Mouse (Mus musculus) cerebellum, adult 18-20 months (tissue): Measurements from ENCODE around the gene Afap1l2.
A peak's percentile ranks its signal among the peaks of the same experiment; 100 is the strongest.

Experiments
- DNase-seq, 2 experiments: peaks; one replicate each; pipeline ENCODE4 v3.0.0; 2021

Gene Afap1l2

DNA sequence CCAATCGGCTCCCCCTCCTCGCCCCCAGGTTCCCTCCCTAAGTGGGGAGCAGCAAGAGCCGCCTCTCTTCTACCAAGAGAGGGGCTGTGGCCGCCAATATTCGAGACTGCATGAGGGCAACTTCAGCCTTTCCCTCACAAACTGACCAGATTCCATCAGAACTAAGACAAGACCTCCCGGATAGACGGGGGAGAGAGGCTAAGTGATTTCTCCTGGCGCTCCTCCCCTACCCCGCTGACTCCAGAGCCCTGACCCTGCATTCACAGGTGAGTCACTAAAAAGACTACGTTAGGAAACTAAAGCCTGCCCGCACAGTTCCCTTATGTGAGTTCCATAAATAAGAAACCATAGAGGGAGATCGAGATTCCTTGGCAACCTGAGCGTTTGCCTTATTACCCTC, 1.2 kb downstream of the Afap1l2 start:
- DNase-seq, result no peak

- DNase-seq, result peak; percentile 87 to 95
These were observed 3.0 kb downstream of the Afap1l2 start for GRCm38 (mm10) chr19:57005062-57005461.

DNA sequence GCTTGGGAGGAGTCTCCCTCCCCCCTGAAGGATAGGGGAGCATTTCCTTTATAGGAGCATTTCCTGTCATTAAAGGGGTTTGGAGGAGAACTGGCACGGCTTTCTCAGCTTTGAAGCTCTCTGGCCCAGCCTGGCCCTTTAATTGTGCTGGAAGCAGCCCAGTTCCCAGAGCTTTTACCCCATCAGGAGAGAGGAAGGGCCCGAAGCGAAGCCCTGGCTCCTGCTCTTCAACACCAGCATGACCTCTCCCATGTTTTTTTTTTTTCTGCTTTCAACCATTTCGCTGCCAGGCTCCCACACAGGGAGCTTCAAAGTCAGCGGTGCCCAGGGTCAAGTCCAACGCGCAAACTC, 4.6 kb downstream of the Afap1l2 start:
- DNase-seq, result peak; percentile 67 to 74

DNA sequence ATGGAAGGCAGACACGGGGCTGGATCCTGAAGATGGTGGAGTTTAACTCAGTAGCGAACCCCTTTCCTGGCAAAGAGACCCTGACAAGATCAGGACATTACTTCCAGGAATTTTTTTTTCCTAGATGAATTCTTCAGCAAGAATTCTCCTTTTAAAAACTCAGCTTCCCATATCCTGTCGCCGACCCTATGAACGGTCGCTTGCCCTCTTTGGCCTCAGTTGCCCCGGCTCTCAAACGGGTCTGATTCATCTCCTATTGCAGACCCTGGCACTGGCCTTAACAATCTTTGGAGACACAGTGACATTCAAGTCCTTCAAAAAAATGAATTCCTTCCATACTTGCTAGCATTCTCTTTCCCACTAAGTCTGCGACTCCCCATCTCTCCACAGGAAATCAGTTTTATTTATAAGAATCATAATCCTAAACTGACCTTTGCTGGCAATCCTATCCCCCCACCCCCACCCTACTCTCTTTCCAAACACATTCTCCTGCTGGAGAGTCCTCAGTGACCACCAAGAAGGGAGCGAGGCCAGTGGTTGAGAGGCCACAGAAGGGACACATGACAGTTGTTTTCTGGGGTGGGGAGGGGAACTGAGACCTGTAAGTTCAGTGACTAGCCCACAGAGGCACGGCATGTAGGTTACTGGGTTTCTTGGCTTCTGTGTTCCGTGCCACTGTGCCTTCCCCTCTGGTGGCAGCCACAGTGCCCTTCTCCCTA, 5.1 kb downstream of the Afap1l2 start:
- no peak for DNase-seq

DNA sequence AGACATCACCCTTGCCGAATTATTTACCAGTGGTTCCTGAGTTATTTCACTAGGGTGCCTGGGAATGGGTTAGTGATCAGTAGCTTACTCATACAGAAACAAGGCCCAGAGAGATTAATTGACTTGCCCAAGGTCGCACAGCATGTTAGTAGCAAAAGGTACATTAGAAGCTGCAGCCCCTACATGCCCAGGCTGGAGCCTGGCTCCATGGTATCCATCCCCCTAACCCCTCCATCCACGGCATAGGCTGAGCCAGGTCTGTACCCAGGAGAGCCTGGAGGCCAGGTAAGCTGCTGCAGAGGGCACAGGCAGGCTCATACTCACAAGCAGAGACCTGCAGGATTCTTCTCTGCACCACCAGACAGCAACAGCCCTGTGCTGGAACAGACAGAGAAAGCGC, 6.1 kb downstream of the Afap1l2 start:
- no peak for DNase-seq

DNA sequence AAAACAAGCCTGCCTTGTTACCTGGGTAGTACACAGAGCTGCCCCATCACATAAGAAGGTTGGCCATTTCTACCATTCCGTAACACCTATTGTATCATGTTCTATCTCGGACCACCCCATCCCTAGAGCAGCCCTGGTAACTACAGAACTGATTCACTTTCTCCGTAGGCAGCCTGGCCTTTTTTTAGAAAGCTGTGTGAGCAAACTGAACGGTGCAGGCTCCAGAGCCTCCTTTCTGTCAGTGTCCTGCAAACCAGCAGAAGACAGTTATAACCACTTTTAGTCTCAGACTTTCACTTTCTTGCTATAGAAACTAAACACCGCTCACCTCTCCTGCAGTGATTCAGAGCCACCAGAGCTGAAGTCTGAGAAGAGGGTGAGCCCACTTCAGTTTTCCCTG, 7.4 kb downstream of the Afap1l2 start:
- no peak for DNase-seq

DNA sequence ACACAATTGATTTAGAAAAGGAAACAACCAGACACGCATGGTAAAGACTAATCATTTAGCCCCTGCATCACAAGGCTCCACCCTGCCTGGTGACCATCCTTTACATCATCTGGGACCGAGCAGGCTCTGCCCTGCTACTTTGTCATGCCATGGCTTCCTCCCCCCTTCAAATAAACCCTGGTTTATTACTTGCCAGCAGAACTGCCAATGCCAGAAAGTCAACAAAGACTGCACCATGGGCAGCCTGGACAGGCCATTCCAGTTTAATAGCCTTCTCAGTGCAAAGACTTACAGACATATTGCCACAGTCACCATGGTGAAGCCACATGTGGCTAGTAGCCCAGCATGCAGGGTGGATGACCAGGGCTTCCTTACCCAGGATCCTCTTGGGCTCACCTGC, 8.2 kb downstream of the Afap1l2 start:
- DNase-seq, result peak in 1 of 2 experiments; percentile 37

DNA sequence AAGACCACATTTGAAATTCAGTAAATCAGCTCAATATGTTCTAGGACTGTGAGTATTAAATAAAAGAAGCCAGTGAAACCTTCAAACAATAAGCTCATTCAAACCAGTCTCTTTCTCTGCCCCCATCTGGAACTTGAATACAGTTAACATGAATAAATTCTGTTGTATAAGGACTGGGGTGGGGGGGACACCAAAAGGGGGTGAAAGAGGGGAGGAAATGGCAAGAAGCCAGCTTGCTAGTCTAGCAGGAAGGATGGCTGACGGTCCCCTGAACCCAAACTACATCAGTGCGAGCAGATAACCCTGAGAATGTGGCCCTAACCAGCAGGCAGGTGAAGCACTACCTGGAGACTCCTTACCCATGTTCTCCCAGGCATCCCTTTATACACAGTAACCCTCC, 9.1 kb downstream of the Afap1l2 start:
- no peak for DNase-seq

DNA sequence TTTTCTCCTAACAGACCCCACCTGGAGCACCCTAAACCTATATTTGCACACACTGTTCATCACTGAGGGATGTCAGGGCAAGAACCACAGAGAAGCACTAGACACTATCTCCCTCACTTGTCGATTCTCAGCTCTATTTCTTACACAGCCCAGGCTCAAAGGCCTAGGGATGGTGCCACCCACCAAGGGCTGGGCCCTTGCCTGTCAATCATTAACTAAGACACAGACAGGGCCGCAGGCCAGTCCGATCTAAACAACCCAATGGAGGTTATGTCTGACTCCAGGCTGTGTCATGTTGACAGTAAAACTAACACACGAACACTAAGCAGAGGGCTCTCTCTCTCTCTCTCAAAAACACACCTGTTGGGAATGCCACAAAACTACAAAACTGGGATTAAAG, 9.7 kb downstream of the Afap1l2 start:
- DNase-seq, result no peak

DNA sequence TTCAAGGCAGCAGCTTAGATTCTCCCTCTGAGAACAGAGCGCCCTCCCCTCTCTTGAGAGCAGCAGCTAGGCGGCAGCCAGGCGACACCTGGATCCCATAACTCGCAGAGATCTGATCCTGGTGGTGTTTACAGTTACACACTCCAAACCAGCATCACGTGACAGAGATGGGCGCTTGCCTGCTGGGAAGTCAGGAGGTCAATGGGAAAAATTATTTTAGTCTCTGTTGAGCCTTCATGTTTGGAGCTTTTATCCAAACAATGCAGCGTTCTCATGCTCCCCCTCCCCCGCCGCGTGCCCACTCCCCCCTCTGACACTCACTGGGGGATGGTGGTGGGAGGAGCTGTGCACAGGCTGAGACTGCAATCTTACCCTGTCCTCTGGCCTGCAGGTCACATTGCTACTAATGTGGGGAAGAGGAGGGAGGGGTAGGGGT, 10.8 kb downstream of the Afap1l2 start:
- DNase-seq, result peak in 1 of 2 experiments; percentile 28

GRCm38 (mm10) chr19:56995441-56995840, 12.6 kb downstream of the Afap1l2 start:
- no peak for DNase-seq

- DNase-seq, result peak; percentile 39 to 66
These were observed 13.4 kb downstream of the Afap1l2 start for GRCm38 (mm10) chr19:56994653-56995052.

GRCm38 (mm10) chr19:56993763-56994162, 14.3 kb downstream of the Afap1l2 start:
- DNase-seq, result peak in 1 of 2 experiments; percentile 46

DNA sequence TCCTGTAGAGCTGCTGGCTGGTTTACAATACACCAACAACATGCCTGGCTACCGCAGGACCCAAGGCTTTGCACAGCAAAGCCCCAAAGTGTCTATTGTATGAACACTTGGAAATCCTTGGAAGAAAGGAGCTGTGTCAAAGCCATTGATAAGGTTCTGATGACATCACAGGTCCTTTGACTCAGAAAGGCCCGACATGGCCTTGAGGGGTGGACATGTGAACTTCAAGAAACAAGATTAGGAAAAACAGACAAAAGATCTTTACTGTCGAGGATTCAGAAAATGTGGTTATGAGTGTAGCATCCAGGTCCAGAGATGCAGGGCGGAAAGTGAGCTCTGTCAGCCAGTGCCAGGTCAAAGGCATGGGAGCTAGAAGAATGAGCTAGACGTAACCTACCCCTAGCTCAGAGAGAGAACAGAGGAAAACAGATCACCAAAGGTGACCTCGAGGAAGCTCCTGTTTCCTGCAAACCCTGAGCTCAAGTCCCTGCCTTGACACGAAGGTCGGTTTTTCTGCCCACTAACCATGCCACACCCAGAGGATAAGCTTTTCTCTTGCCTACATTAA, 15.0 kb downstream of the Afap1l2 start:
- DNase-seq, result no peak

DNA sequence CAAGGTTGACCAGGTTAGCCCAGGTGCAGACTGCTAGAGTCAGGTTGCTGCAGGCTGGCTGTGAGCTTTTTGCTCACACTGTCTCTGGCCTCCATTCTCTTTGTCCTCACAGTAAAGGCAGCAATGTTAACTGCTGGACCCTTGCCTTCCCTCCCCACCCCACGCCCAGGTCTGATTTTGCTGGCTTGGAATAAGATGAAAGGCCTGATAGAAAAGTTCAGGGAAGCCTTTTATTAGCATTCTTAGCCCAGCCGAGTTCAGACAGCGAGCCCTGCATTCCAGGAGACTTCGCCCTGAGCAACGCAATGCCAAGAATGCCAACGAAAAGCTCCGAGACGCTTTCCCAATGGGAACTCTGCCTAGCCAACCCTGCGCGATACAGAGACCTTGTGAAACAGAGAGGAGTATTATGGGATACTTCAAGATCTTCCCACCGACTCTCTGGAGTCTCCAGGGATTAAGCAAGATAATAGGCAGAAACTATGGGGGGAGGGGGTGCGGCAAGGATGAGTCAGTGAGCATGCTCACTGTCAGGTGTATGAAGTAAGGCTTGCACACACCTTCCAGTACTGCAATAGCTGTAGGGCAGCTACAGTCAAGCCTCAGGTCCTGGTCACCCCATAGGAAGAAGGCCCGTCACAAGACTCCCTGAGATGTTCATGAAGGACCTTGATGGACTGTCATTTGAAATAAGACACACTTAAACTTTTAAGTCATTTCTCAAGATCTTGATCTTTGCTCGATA, 17.5 kb downstream of the Afap1l2 start:
- peak in 1 of 2 experiments; percentile 20 for DNase-seq

GRCm38 (mm10) chr19:56989171-56989570, 18.9 kb downstream of the Afap1l2 start:
- DNase-seq, result no peak

GRCm38 (mm10) chr19:56984229-56984628, 23.8 kb downstream of the Afap1l2 start:
- DNase-seq, result no peak

DNA sequence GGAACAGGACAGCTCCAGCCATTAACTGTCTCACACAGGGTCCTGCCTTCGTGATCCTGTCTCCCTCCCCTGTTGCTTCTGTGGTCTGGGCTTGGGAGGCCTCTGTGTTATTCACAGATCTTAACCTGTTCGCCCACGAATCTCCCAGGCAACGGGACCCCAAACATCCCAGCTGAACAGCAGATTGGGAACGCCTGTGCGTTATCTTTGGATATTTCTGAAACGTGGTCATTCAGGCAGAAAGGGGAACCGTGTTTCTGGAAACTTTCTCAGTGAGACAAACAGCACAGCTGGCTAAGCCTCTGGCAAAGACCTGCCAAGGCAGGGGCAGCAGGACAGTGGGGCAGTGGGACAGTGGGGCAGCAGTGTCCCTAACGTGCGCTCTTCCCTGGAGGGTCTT, 24.3 kb downstream of the Afap1l2 start:
- no peak for DNase-seq

DNA sequence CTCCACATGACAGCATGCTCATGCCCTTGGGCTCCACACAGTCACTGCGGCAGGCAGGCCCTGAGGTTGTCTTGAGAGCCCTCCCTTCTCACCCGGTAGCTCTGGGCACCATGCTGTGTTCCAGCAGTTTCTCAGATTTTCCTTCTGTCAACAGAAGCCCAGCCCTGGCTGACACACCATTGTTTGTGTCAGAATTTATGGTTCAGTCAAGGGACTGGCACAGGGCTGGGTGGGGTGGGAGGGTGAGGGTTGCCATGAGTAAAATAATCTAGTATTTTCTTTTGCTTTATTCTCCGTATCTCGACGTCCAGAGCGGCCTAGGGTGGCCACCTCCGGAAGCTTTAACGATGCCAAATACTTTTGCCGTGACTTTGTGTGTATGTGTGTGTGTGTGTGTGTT, 26.3 kb downstream of the Afap1l2 start:
- DNase-seq, result no peak

DNA sequence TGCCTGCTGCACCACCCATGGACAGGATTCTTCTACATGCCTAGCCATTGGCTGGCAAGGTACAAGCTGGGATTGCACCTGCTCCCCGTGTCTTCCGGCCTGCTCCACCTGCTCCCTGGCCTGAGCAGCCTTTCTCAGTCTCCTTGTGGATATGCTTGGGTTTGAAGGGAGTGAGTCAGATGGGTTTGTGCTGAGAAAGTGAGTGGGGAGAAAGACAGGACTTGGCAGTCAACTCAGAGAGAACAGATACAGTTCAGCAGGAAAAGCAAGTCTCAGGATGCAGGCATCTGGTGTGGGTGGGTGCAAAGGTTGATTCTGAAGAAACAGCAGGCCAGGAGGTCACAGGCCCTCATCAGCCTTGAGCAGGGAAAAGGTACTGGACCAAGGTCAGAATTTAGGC, 27.2 kb downstream of the Afap1l2 start:
- peak; percentile 36 to 53 for DNase-seq

GRCm38 (mm10) chr19:56976962-56977948, 30.8 kb downstream of the Afap1l2 start:
- peak; percentile 71 to 79 for DNase-seq

DNA sequence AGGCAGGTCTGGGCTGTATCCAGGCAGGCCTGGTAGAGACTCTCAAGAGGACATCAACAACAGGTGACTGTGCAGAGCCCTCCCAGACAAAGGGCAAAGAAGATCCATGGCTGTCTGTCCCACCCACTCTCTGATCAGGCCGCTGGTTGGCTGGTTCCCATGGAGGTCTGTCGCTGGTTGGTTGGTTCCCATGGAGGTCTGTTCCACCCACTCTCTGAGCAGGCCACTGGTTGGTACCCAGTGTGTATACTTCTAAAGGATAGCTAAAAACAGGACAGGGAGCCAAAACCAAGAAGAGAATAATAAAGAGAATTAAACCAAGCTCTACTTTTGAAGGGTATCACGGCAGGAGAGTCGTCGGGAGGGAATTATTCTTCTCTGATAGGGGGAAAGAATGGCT, 31.5 kb downstream of the Afap1l2 start:
- no peak for DNase-seq

GRCm38 (mm10) chr19:56975502-56975901, 32.5 kb downstream of the Afap1l2 start:
- DNase-seq, result no peak
